Mouse (Mus musculus) olfactory bulb, adult 2 months (tissue): ENCODE measurements around the gene Tom1.

Experiments
- CTCF ChIP-seq: fragments of 200-500 bp; IDR thresholded peaks from 2 replicates; pipeline ENCODE4 v1.5.1; 2012; ENCODE audit warnings: low read depth, mild to moderate bottlenecking, low read length, moderate library complexity; ENCODE audit not compliant: insufficient read depth
- POLR2A ChIP-seq: fragments of 200-500 bp; IDR thresholded peaks from 2 replicates; pipeline ENCODE4 v1.6.1; 2012; ENCODE audit warnings: mild to moderate bottlenecking, low read depth, low read length, moderate library complexity; ENCODE audit not compliant: insufficient read depth

DNA sequence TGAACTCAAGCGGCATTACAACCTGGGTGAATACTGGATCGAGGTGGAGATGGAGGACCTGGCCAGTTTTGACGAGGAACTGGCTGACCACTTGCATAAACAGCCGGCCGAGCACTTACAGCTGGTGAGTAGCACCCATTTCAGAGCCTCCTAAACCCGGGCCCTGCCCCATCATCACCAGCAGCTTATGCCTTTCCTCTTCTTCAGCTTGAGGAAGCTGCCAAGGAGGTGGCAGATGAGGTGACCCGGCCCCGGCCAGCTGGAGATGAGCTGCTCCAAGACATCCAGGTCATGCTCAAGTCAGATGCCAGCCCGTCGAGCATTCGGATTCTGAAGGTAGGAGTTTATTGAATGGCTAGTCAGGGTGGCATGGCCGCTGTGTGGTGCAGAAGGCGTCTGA, 76.6 kb downstream of the Tom1 start:
- TF ChIP-seq CTCF: no peak
- TF ChIP-seq POLR2A: no peak
